Comparison of ENCODE assay signal across 16 mouse cellular contexts in genomic region chr1:121372656-121373055, GRCm38 (mm10).
"Had no signal": no experiment of that assay in that cellular context is flagged by ENCODE, and none has a peak within 500 bp of the region (broad histone marks: within the 10 kb centered on the region; RNA-seq: fewer than 3 reads in every experiment).

No protein-coding gene starts in this region.

- DNase-seq: heart, postnatal 10 days; heart, postnatal 14 days; heart, postnatal 36 days; heart, postnatal 4 days; kidney, adult 11 months; kidney, adult 18-20 months; kidney, adult 2 months; kidney, adult 8-10 months; kidney, adult 9 months; kidney, postnatal 10 days; kidney, postnatal 14 days; kidney, postnatal 25 days; kidney, postnatal 36 days; kidney, postnatal 4 days; layer of hippocampus, adult 9-11 months; layer of hippocampus, postnatal 36 days had no signal
